Mouse (Mus musculus) hindbrain, embryonic 14.5 days (tissue): ENCODE data around the gene Zfp207. TPM values are rescaled to one million over a fixed set of nuclear protein-coding genes. Genes with fewer than 3 reads are reported as not detected.
"Not testable (repeated sequence)": the region's sequence is repeated elsewhere in the genome, so short reads cannot be mapped to it uniquely, and the experiment has no call there.

Source experiments
- ATAC-seq: fragments of 200-750 bp; cut with Nextera tagmentation; 2 replicates; pipeline ENCODE4 v1.8.0; 2017; ENCODE audit warnings: moderate number of reproducible peaks, mild to moderate bottlenecking, moderate TSS enrichment, moderate library complexity; ENCODE audit not compliant: low FRiP score
- DNase-seq: peaks from one replicate; pipeline ENCODE4 v3.0.0-alpha.2; 2015; ENCODE audit warnings: low spot score
- H3K27ac ChIP-seq: fragments of 300-500 bp; sonication (generic); 2 replicates; pipeline ENCODE4 v1.5.1; 2014; ENCODE audit warnings: mild to moderate bottlenecking, moderate library complexity
- H3K27me3 ChIP-seq: fragments of 300-500 bp; sonication (generic); 2 replicates; pipeline ENCODE4 v1.6.1; 2014; ENCODE audit warnings: mild to moderate bottlenecking, low read length, mixed read lengths; ENCODE audit not compliant: control insufficient read depth, insufficient read depth
- H3K36me3 ChIP-seq: fragments of 300-500 bp; sonication (generic); replicated peaks from 2 replicates; pipeline ENCODE4 v1.6.1; 2014; ENCODE audit not compliant: control insufficient read depth, insufficient read depth
- H3K4me1 ChIP-seq: fragments of 300-500 bp; sonication (generic); replicated peaks from 2 replicates; pipeline ENCODE4 v1.6.1; 2014; ENCODE audit warnings: antibody characterized with exemption, low read length, mixed read lengths; ENCODE audit not compliant: control insufficient read depth, insufficient read depth
- H3K4me2 ChIP-seq: fragments of 300-500 bp; sonication (generic); replicated peaks from 2 replicates; pipeline ENCODE4 v1.6.1; 2014; ENCODE audit warnings: mild to moderate bottlenecking, moderate library complexity
- H3K4me3 ChIP-seq: fragments of 300-500 bp; sonication (generic); replicated peaks from 2 replicates; pipeline ENCODE4 v1.5.1; 2014; ENCODE audit warnings: mild to moderate bottlenecking, low read length
- H3K9ac ChIP-seq: fragments of 300-500 bp; sonication (generic); 2 replicates; pipeline ENCODE4 v1.6.1; 2014
- H3K9me3 ChIP-seq: fragments of 300-500 bp; sonication (generic); 2 replicates; pipeline ENCODE4 v1.6.1; 2016; ENCODE audit warnings: low read length; ENCODE audit not compliant: control insufficient read depth
- WGBS: fragments of 180-500 bp; shearing (Covaris S2); extraction: QIAGEN DNeasy Blood & Tissue Kit; methylation state at CpG from one replicate; pipeline ENCODE4 v1.1.7; 2014; 5-methylcytosine and 5-hydroxymethylcytosine counted together
- polyA plus RNA-seq: library from polyadenylated mRNA; unstranded; fragments of >200 nt; fragmentation: Nextera tagmentation; extraction: Ambion mirVana; gene quantifications from 2 replicates; pipeline ENCODE4 v1.2.1, GENCODE M21; 2014

Zfp207 gene
- polyA plus RNA-seq, 1 experiment from 2014 or later, result 190 TPM

DNA sequence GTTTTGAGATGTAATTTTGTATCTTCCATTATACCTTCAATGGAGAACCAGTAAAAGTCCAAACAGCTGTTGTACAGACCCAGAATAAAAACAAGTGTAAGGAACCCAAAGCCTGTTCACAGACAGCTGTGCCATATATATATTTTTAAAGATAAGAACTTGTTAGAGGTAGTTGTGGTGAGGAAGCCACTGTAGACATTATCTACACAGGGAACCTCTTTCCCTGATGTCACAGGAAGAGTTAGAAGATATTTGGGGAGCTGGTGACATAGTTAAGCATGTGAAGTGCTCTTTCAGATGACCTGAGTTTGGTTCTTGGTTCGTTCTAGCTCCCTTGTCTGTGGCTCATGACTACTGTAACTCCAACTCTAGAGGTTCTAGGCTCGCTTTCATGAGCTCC lies 41.6 kb downstream of the Zfp207 start:
- ATAC-seq, result no peak
- H3K36me3 ChIP-seq, result no peaks in the 10 kb centered on the region
- H3K9ac ChIP-seq, result no peak overlapping the region

DNA sequence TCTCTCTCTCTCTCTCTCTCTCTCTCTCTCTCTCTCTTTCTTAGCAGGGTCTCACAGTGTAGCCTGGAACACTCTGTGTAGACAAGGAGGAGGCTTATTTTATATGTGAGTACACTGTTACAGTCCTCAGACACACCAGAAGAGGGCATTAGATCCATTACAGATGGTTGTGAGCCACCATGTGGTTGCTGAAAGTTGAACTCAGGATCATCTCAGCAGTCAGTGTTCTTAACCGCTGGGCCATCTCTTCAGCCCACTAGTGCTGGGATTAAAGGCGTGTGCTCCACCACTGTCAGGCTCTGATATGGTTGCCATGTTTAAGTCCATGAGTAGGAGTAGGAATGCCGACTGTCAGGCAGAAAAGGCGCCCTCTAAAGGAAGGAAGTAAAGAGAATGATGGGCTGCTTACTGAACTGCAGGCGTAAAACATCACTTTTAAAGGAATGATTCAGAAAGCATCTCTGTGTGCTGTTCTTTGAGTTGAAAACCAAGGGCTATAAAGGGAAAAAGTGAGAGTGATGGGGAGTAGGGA lies 42.2 kb downstream of the Zfp207 start:
- Histone ChIP-seq H3K9me3 (no peaks in the 10 kb centered on the region), H3K9ac (no peak overlapping the region), H3K27ac (no peak overlapping the region), H3K4me3 (no peak overlapping the region), H3K27me3 (no peaks in the 10 kb centered on the region), H3K4me1 (peaks cover 9% of the 10 kb centered on the region), H3K4me2 (no peak overlapping the region), H3K36me3 (no peaks in the 10 kb centered on the region)
- DNase-seq (no peak), ATAC-seq (no peak)
- WGBS, result 62% methylated on average over 5 of the region's 5 CpGs

More for the DNA sequence above, 41.6 kb downstream of the Zfp207 start:
- H3K9me3 ChIP-seq, result no peaks in the 10 kb centered on the region
- no peak for DNase-seq
- peaks cover 5% of the 10 kb centered on the region for H3K4me1 ChIP-seq
- 90% methylated on average over 2 of the region's 2 CpGs for WGBS
- no peak overlapping the region for H3K4me2 ChIP-seq
- no peak overlapping the region for H3K27ac ChIP-seq
- no peak overlapping the region for H3K4me3 ChIP-seq
- H3K27me3 ChIP-seq, result no peaks in the 10 kb centered on the region

DNA sequence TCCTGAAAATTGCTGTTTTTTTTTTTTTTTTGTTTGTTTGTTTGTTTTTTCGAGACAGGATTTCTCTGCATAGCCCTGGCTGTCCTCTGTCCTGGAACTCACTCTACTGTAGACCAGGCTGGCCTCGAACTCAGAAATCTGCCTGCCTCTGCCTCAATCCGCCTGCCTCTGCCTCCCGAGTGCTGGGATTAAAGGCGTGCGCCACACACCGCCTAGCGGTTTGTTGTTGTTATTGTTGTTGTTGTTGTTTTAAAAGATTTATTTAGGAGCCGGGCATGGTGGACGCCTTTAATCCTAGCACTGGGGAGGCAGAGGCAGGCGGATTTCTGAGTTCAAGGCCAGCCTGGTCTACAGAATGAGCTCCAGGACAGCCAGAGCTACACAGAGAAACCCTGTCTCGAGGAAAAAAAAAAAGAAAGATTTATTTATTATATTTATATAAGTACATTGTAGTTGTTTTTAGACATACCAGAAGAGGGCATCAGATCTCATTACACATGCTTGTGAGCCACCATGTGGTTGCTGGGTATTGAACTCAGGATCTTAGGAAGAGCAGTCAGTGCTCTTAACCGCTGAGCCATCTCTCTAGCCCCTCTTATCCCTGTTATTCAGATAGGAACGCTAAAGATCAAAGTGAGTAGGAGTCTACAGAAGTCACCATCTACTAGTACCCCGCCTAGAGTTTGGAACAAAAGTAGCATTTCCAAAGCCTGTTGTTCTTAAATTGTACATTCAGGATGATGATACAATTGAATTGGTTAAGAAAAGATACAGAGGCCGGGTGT lies 43.1 kb downstream of the Zfp207 start:
- not testable (repeated sequence) for H3K9me3 ChIP-seq, H3K36me3 ChIP-seq, H3K9ac ChIP-seq, DNase-seq, H3K4me1 ChIP-seq, H3K4me3 ChIP-seq, H3K4me2 ChIP-seq, H3K27ac ChIP-seq, ATAC-seq, H3K27me3 ChIP-seq
- WGBS, result 83% methylated on average over 16 of the region's 16 CpGs

DNA sequence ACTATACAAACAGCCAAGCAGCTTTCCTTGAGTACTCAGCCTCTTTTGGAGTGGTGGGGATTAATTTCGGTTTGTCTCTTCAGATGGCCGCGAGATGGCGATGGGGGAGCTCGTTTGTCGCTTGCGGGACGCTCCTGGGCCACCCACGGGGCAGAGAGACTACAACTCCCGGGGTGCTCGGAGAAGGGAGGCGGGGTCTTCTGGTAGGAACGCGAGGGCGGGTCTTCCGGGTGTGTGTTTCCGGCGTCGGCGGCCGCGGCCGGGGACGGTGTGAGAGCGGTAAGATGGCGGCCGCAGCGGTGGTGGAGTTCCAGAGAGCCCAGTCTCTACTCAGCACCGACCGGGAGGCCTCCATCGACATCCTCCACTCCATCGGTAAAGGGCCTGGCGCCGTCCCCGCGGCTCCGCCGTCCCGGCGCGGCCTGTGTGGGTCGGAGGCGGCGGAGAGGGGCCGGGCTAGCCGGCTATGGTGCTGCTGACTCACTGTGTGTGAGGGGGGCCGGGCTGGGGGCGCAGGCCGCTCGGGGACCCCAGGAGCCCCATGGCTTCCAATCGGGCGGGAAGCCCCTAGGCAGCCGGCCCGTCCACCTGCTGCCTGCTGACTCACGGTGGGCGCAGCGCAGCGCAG lies 45.4 kb downstream of the Zfp207 start, which contains the start of gene Psmd11:
Psmd11 (plus strand) TSS at position 235 of the 628 bp plus-strand sequence.
- under 1% methylated on average over 58 of the region's 58 CpGs for WGBS
- Histone ChIP-seq H3K9ac (peak within 1 kb of the TSS; percentile 79), H3K4me2 (peak within 1 kb of the TSS; percentile 91), H3K36me3 (peaks cover 19% of the 10 kb centered on the region), H3K4me1 (peaks cover 9% of the 10 kb centered on the region), H3K27me3 (no peaks in the 10 kb centered on the region), H3K27ac (peak within 1 kb of the TSS; percentile 84), H3K4me3 (peak within 1 kb of the TSS; percentile 98), H3K9me3 (no peaks in the 10 kb centered on the region)
- DNase-seq (peak; percentile 96), ATAC-seq (peak; percentile 99)

DNA sequence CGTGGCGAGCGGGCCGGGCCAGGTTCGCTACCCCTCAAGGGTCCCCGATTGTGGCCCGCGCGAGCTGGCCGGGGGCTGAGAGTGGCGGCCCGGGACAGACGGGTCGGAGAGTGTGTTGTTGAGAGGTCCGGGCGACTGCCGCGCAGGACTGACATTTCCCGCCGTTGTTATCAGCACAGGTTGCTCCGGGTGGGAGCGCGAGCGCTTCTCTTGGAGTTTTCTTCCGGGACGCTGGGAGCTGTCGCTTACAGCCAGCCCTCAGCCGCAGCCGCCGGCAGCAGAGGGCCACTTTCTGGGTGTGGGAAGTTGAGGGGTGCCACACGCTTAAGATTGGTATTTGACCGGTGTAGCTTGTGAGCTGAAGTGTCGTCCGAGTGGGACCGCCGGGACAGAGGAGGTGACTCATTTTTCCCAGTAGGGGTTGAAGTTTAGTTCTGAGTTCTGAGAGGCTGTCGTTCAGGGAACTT lies 46.0 kb downstream of the Zfp207 start:
- Histone ChIP-seq H3K4me2 (peak overlapping the region; percentile 91), H3K9me3 (no peaks in the 10 kb centered on the region), H3K27ac (peak overlapping the region; percentile 84), H3K27me3 (no peaks in the 10 kb centered on the region), H3K36me3 (peaks cover 23% of the 10 kb centered on the region), H3K4me1 (peaks cover 9% of the 10 kb centered on the region), H3K9ac (peak overlapping the region; percentile 79), H3K4me3 (peak overlapping the region; percentile 98)
- WGBS, result 1% methylated on average over 36 of the region's 37 CpGs
- ATAC-seq (no peak; the same call in 1 of the 2 replicates), DNase-seq (no peak)

DNA sequence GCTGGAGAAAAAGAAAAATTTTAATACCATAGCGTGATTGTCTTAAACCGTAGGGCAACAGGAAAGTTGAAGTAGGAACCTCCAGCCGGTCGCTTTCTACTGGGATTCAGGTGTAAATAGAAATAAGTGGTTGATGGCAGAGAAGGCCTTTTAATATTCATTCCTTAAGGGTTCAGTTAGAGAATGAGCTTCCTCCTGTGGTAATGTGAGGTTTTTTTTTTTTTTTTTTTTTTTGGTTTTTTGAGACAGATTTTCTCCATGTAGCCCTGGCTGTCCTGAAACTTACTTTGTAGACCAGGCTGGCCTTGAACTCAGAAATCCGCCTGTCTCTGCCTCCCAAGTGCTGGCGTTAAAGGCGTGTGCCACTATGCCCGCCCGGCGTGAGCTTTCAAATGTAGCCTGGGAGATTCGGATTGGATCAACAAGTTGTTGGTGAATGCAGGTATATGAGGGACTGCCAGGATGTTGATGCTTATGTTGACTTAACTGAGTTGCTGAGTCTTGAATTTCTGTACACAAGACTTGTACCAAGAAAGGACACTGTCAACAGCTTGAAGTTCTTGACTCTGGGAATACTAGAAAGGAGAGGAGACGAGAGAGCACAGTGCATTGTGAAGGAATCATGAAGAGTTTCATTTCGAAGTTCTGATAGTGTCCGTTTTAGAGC lies 46.6 kb downstream of the Zfp207 start:
- H3K4me3 ChIP-seq, result peak overlapping the region; percentile 98
- ATAC-seq (no peak), DNase-seq (no peak)
- H3K27me3 ChIP-seq, result no peaks in the 10 kb centered on the region
- peaks cover 26% of the 10 kb centered on the region for H3K36me3 ChIP-seq
- no peak overlapping the region for H3K27ac ChIP-seq
- H3K4me1 ChIP-seq, result peaks cover 9% of the 10 kb centered on the region
- H3K4me2 ChIP-seq, result peak overlapping the region; percentile 91
- no peaks in the 10 kb centered on the region for H3K9me3 ChIP-seq
- peak overlapping the region; percentile 79 for H3K9ac ChIP-seq
- 64% methylated on average over 14 of the region's 14 CpGs for WGBS

DNA sequence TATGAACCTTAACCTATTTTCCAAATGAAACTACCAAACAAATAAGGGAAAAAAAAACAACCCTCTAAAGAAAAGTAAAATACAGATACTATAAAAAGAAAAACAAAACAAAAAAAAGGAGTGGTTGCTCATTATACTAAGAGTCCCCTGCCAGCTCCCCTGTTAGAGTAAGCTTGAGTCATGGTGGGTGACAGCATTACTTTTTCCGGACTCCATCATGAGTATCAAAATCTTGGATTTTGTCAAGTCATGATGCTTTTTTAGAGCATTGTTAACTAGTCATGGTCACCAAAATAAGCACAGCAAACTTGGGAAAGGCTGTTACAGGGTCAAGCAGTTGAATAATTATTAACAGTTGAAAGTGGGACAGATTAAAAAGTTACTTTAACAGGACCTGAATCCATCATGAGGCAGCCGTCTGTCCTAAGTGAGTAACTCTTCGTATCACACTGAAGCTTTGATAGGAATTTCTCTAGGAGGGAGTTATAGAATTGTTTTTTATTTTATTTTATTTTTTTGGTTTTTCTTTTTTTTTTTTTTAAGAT lies 47.4 kb downstream of the Zfp207 start:
- no peak overlapping the region for H3K9ac ChIP-seq
- no peak for ATAC-seq

DNA sequence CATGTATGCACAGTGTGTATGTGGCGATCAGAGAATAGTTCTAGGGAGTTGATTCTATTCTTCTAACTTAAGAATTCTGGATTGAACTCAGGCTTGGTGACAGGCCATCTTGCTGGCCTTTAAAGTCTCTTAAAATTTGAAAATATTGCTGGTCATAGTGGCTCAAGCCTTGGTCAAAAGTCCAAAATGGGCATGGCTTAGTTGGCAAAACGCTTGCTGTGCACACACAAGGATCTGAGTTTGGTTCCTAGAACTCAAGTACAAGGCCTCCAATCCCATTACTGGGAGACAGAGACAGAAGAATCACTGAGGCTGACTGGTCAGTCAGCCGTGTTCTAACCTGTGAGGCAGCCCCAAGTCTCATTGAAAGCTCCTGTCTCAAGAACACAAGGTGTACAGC lies 63.8 kb downstream of the Zfp207 start:
- ATAC-seq (no peak), DNase-seq (no peak)
- Histone ChIP-seq H3K9ac (no peak overlapping the region), H3K4me2 (no peak overlapping the region), H3K27me3 (no peaks in the 10 kb centered on the region), H3K36me3 (peaks cover 78% of the 10 kb centered on the region), H3K4me3 (no peak overlapping the region), H3K4me1 (no peaks in the 10 kb centered on the region), H3K9me3 (no peaks in the 10 kb centered on the region), H3K27ac (no peak overlapping the region)
- 95% methylated on average over 3 of the region's 3 CpGs for WGBS

More for the DNA sequence above, 47.4 kb downstream of the Zfp207 start:
- Histone ChIP-seq H3K4me3 (no peak overlapping the region), H3K4me2 (no peak overlapping the region), H3K4me1 (peaks cover 9% of the 10 kb centered on the region), H3K9me3 (no peaks in the 10 kb centered on the region), H3K27me3 (no peaks in the 10 kb centered on the region), H3K27ac (no peak overlapping the region), H3K36me3 (peaks cover 31% of the 10 kb centered on the region)
- no peak for DNase-seq
- 98% methylated on average over 3 of the region's 3 CpGs for WGBS

DNA sequence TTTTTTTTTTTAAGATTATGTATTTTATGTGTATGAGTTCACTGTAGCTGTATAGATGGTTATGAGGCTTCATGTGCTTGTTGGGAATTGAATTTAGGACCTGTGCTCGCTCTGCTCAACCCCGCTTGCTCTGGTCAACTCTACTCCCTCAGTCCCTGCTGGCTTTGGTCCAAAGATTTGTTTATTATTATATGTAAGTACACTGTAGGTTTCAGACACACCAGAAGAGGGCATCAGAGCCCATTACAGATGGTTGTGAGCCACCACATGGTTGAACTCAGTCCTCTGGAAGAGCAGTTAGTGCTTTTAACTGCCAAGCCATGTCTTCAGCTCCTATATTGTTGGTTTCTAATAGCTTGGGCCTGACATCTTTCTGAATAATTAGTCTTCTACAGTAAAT lies 66.8 kb downstream of the Zfp207 start:
- H3K4me1 ChIP-seq, result no peaks in the 10 kb centered on the region
- DNase-seq, result no peak
- no peaks in the 10 kb centered on the region for H3K9me3 ChIP-seq
- H3K4me3 ChIP-seq, result no peak overlapping the region
- H3K27ac ChIP-seq, result no peak overlapping the region
- no peak overlapping the region for H3K4me2 ChIP-seq
- no peak for ATAC-seq
- peaks cover 57% of the 10 kb centered on the region for H3K36me3 ChIP-seq
- no peak overlapping the region for H3K9ac ChIP-seq
- H3K27me3 ChIP-seq, result no peaks in the 10 kb centered on the region
- 93% methylated on average over 2 of the region's 2 CpGs for WGBS
